Mouse (Mus musculus) stomach, embryonic 15.5 days (tissue): ENCODE results near the gene Ankub1. TPM values are rescaled to one million over a fixed set of nuclear protein-coding genes. Genes with fewer than 3 reads are reported as not detected.

Experiments used
- ATAC-seq: fragments of 200-750 bp; cut with Nextera tagmentation; 2 replicates; pipeline ENCODE4 v1.8.0; 2017; ENCODE audit warnings: low read depth, moderate number of reproducible peaks, moderate TSS enrichment; ENCODE audit not compliant: insufficient read depth, low FRiP score
- H3K27ac ChIP-seq: fragments of 300-500 bp; sonication (generic); 2 replicates; pipeline ENCODE4 v1.5.1; 2015; ENCODE audit warnings: mild to moderate bottlenecking, inconsistent platforms
- H3K27me3 ChIP-seq: fragments of 300-500 bp; sonication (generic); replicated peaks from 2 replicates; pipeline ENCODE4 v1.6.1; 2015; ENCODE audit warnings: inconsistent platforms
- H3K36me3 ChIP-seq: fragments of 300-500 bp; sonication (generic); 2 replicates; pipeline ENCODE4 v1.6.1; 2015; ENCODE audit warnings: inconsistent platforms
- H3K4me1 ChIP-seq: fragments of 300-500 bp; sonication (generic); 2 replicates; pipeline ENCODE4 v1.6.1; 2015; ENCODE audit warnings: inconsistent platforms
- H3K4me2 ChIP-seq: fragments of 300-500 bp; sonication (generic); 2 replicates; pipeline ENCODE4 v1.6.1; 2015; ENCODE audit warnings: mild to moderate bottlenecking, inconsistent platforms
- H3K4me3 ChIP-seq: fragments of 300-500 bp; sonication (generic); replicated peaks from 2 replicates; pipeline ENCODE4 v1.5.1; 2015; ENCODE audit warnings: inconsistent platforms
- H3K9ac ChIP-seq: fragments of 300-500 bp; sonication (generic); 2 replicates; pipeline ENCODE4 v1.6.1; 2015; ENCODE audit warnings: inconsistent platforms
- H3K9me3 ChIP-seq: fragments of 300-500 bp; sonication (generic); 2 replicates; pipeline ENCODE4 v1.6.1; 2016; ENCODE audit warnings: inconsistent platforms
- WGBS: fragments of 180-500 bp; shearing (Covaris S2); methylation state at CpG from one replicate; pipeline ENCODE4 v1.1.7; 2015; 5-methylcytosine and 5-hydroxymethylcytosine counted together
- microRNA-seq: library from miRNA; unstranded; fragments of <30 nt; microRNA quantifications from one replicate; pipeline ENCODE4, GENCODE M21; 2016
- polyA plus RNA-seq: library from polyadenylated mRNA; unstranded; fragments of >200 nt; fragmentation: Nextera tagmentation; extraction: Ambion mirVana; gene quantifications from 2 replicates; pipeline ENCODE4 v1.2.1, GENCODE M21; 2015

Gene Ankub1
- polyA plus RNA-seq, 1 experiment from 2014 or later = not detected

- ATAC-seq = no peak
- Histone ChIP-seq H3K9me3 (no peaks in the 10 kb centered on the region), H3K4me1 (no peaks in the 10 kb centered on the region), H3K27ac (no peak overlapping the region), H3K9ac (no peak overlapping the region), H3K36me3 (no peaks in the 10 kb centered on the region), H3K27me3 (no peaks in the 10 kb centered on the region), H3K4me3 (no peak overlapping the region), H3K4me2 (no peak overlapping the region)
- 68% methylated on average over 11 of the region's 11 CpGs for WGBS
Measured at GRCm38 (mm10) chr3:57626954-57627513, 65.6 kb downstream of the Ankub1 start.

- Histone ChIP-seq H3K4me3 (peak overlapping the region; percentile 35), H3K4me2 (peak overlapping the region; percentile 52), H3K9me3 (no peaks in the 10 kb centered on the region), H3K4me1 (no peaks in the 10 kb centered on the region), H3K27me3 (no peaks in the 10 kb centered on the region), H3K27ac (no peak overlapping the region; the same call in 1 of the 2 replicates), H3K36me3 (no peaks in the 10 kb centered on the region), H3K9ac (no peak overlapping the region)
- ATAC-seq = 0 out of 2 replicates have a peak, but pooled peaks have one; percentile 27
- 27% methylated on average over 21 of the region's 21 CpGs for WGBS
Measured at GRCm38 (mm10) chr3:57625275-57625997, 67.2 kb downstream of the Ankub1 start.

GRCm38 (mm10) chr3:57619718-57620117 is 72.9 kb downstream of the Ankub1 start:
- Histone ChIP-seq H3K9me3 (no peaks in the 10 kb centered on the region), H3K9ac (no peak overlapping the region), H3K27ac (no peak overlapping the region), H3K4me3 (no peak overlapping the region), H3K4me1 (no peaks in the 10 kb centered on the region), H3K27me3 (no peaks in the 10 kb centered on the region), H3K4me2 (no peak overlapping the region), H3K36me3 (no peaks in the 10 kb centered on the region)
- 75% methylated on average over 4 of the region's 4 CpGs for WGBS
- no peak for ATAC-seq

- H3K27ac ChIP-seq = no peak overlapping the region
- H3K4me1 ChIP-seq = no peaks in the 10 kb centered on the region
- no peaks in the 10 kb centered on the region for H3K27me3 ChIP-seq
- ATAC-seq = no peak
- H3K4me2 ChIP-seq = no peak overlapping the region
- no peak overlapping the region for H3K4me3 ChIP-seq
- no peak overlapping the region for H3K9ac ChIP-seq
- no peaks in the 10 kb centered on the region for H3K9me3 ChIP-seq
- no peaks in the 10 kb centered on the region for H3K36me3 ChIP-seq
- WGBS = 88% methylated on average over 4 of the region's 4 CpGs
Measured at GRCm38 (mm10) chr3:57615652-57616051, 76.9 kb downstream of the Ankub1 start.

- H3K27ac ChIP-seq = no peak overlapping the region
- H3K4me3 ChIP-seq = no peak overlapping the region
- 55% methylated on average over 3 of the region's 3 CpGs for WGBS
- H3K9ac ChIP-seq = no peak overlapping the region
- H3K4me2 ChIP-seq = no peak overlapping the region
- H3K36me3 ChIP-seq = no peaks in the 10 kb centered on the region
- no peaks in the 10 kb centered on the region for H3K27me3 ChIP-seq
- ATAC-seq = no peak; the same call in 1 of the 2 replicates
- no peaks in the 10 kb centered on the region for H3K9me3 ChIP-seq
- H3K4me1 ChIP-seq = no peaks in the 10 kb centered on the region
Measured at GRCm38 (mm10) chr3:57612430-57612997, 80.1 kb downstream of the Ankub1 start.

GRCm38 (mm10) chr3:57611776-57612175 is 80.8 kb downstream of the Ankub1 start:
- H3K27ac ChIP-seq = no peak overlapping the region
- H3K36me3 ChIP-seq = no peaks in the 10 kb centered on the region
- no peaks in the 10 kb centered on the region for H3K4me1 ChIP-seq
- no peak overlapping the region for H3K4me2 ChIP-seq
- WGBS = 51% methylated on average over 7 of the region's 7 CpGs
- H3K9me3 ChIP-seq = no peaks in the 10 kb centered on the region
- H3K9ac ChIP-seq = no peak overlapping the region
- no peak for ATAC-seq
- no peak overlapping the region for H3K4me3 ChIP-seq
- H3K27me3 ChIP-seq = no peaks in the 10 kb centered on the region

Small RNA genes lying within 50 kb of the gene (microRNA-seq; reads per million reads assigned to microRNA genes)
- gene Mir6377 = not detected

Other genes with a start within 250 kb of the Ankub1 start
- 16.9 and 18.9 TPM in 2 replicates for gene Wwtr1, start 116.9 kb downstream of the Ankub1 start, polyA plus RNA-seq
- gene Commd2, start 41.1 kb downstream of the Ankub1 start, polyA plus RNA-seq = 66.4 and 85.6 TPM in 2 replicates
- gene Rnf13, start 43.3 kb upstream of the Ankub1 start, polyA plus RNA-seq = 76.0 and 83.0 TPM in 2 replicates
- 77.5 and 82.7 TPM in 2 replicates for gene Pfn2, start 155.3 kb upstream of the Ankub1 start, polyA plus RNA-seq